Mouse (Mus musculus): ENCODE results near the gene Tmem18. TPM values are rescaled to one million over a fixed set of nuclear protein-coding genes. Genes with fewer than 3 reads are reported as not detected.

Gene Tmem18
- 15.3 and 15.6 TPM in 2 replicates for polyA plus RNA-seq (2016; fragmentation: Nextera tagmentation; extraction: Ambion mirVana)

- peaks cover 12% of the 10 kb centered on the region for H3K4me1 ChIP-seq
- under 1% methylated on average over 35 of the region's 35 CpGs for WGBS
Measured at GRCm38 (mm10) chr12:30584356-30584740, at the start of gene Tmem18. Gene Tmem18 (plus strand): TSS chr12:30584426.

DNA sequence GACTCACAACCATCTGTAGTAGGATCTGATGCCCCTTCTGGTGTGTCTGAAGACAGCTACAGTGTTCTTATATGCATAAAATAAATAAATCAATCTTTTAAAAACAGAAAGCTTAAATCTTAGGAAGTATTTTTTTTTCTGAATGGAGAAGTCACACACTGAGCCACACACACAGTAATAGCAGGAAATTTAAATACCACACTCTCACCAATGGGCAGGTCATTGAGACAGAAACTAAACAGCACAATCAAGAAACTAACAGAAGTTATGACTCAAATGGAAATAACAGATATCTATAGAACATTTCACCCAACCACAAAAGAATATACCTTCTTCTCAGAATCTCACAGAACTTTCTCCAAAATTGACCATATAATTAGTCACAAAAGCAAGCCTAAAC is 26.9 kb upstream of the Tmem18 start:
- DNase-seq (ENCODE audit: low spot score): no peak

More at GRCm38 (mm10) chr12:30584356-30584740, at the start of gene Tmem18:
- H3K36me3 ChIP-seq: peaks cover 25% of the 10 kb centered on the region
- peak within 1 kb of the TSS; percentile 86 for H3K27ac ChIP-seq
- H3K27me3 ChIP-seq (ENCODE audit: insufficient read depth, poor library complexity, severe bottlenecking): no peaks in the 10 kb centered on the region
- no peaks in the 10 kb centered on the region for H3K9me3 ChIP-seq
- peak within 1 kb of the TSS; percentile 66 for H3K4me3 ChIP-seq
- peak; percentile 93 for DNase-seq (ENCODE audit: low spot score)

GRCm38 (mm10) chr12:30561411-30561810 is 22.8 kb upstream of the Tmem18 start:
- Histone ChIP-seq H3K27me3 (ENCODE audit: insufficient read depth, poor library complexity, severe bottlenecking) (no peaks in the 10 kb centered on the region), H3K4me1 (no peaks in the 10 kb centered on the region), H3K4me3 (no peak overlapping the region), H3K36me3 (no peaks in the 10 kb centered on the region), H3K27ac (no peak overlapping the region; the same call in 1 of the 2 replicates), H3K9me3 (no peaks in the 10 kb centered on the region)
- DNase-seq (ENCODE audit: low spot score): no peak
- WGBS: 23% methylated on average over 11 of the region's 11 CpGs

More for the DNA sequence above, 26.9 kb upstream of the Tmem18 start:
- H3K27me3 ChIP-seq (ENCODE audit: insufficient read depth, poor library complexity, severe bottlenecking): no peaks in the 10 kb centered on the region
- H3K27ac ChIP-seq: no peak overlapping the region
- H3K4me1 ChIP-seq: no peaks in the 10 kb centered on the region
- H3K36me3 ChIP-seq: no peaks in the 10 kb centered on the region
- no peaks in the 10 kb centered on the region for H3K9me3 ChIP-seq
- H3K4me3 ChIP-seq: no peak overlapping the region

DNA sequence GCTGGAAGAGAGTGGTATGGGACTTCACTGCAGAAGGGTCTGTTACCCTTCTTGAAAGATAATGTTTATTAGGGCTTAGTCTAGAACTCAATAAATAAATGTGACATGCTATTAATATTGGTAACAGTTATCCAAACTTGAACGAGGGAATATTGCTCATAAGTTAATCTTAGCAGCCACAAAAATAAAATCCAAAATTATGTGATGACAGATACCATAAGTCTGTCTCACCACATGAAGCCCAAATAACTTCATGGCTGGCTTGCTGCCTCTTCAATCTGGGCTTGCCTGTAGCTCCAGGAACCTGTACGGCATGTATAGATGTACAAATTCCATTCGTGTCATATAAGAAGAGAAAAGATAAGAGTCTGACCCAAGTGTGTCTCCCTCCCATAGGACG is 12.2 kb upstream of the Tmem18 start:
- no peak for DNase-seq (ENCODE audit: low spot score)
- no peak overlapping the region for H3K4me3 ChIP-seq
- H3K36me3 ChIP-seq: no peaks in the 10 kb centered on the region
- no peaks in the 10 kb centered on the region for H3K4me1 ChIP-seq
- H3K27ac ChIP-seq: no peak overlapping the region
- no peaks in the 10 kb centered on the region for H3K27me3 ChIP-seq (ENCODE audit: insufficient read depth, poor library complexity, severe bottlenecking)
- WGBS: 73% methylated on average over 4 of the region's 4 CpGs
- H3K9me3 ChIP-seq: no peaks in the 10 kb centered on the region

GRCm38 (mm10) chr12:30575952-30576351 is 8.3 kb upstream of the Tmem18 start:
- Histone ChIP-seq H3K4me3 (no peak overlapping the region), H3K9me3 (no peaks in the 10 kb centered on the region), H3K4me1 (no peaks in the 10 kb centered on the region), H3K36me3 (no peaks in the 10 kb centered on the region), H3K27me3 (ENCODE audit: insufficient read depth, poor library complexity, severe bottlenecking) (no peaks in the 10 kb centered on the region), H3K27ac (no peak overlapping the region)
- WGBS: 81% methylated on average over 3 of the region's 3 CpGs
- DNase-seq (ENCODE audit: low spot score): no peak

- DNase-seq (ENCODE audit: low spot score): no peak
- Histone ChIP-seq H3K4me3 (no peak overlapping the region), H3K27me3 (ENCODE audit: insufficient read depth, poor library complexity, severe bottlenecking) (no peaks in the 10 kb centered on the region), H3K9me3 (no peaks in the 10 kb centered on the region), H3K4me1 (no peaks in the 10 kb centered on the region), H3K27ac (no peak overlapping the region), H3K36me3 (no peaks in the 10 kb centered on the region)
- 16% methylated on average over 5 of the region's 5 CpGs for WGBS
Measured at GRCm38 (mm10) chr12:30578019-30578418, 6.2 kb upstream of the Tmem18 start.

DNA sequence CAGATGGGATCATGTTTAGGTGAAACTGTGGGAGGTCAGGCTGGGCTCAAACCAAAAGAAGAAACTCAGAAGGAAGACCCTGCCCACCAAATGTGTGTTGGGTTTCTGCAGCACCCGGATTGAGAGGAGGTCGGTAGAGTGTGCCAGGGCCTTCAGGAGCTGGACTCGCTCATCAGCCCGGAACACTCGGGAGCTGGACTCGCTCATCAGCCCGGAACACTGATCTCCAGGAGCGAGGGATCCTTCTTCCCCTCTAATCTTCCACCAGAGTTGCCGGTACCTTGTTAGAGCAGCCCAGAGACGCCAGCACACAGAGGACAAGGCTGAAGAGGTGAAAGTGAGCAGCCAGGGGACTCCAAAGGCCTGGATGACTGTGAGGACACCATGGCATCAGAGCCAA is 2.9 kb upstream of the Tmem18 start:
- no peaks in the 10 kb centered on the region for H3K9me3 ChIP-seq
- H3K27ac ChIP-seq: no peak overlapping the region
- H3K4me3 ChIP-seq: no peak overlapping the region
- no peaks in the 10 kb centered on the region for H3K27me3 ChIP-seq (ENCODE audit: insufficient read depth, poor library complexity, severe bottlenecking)
- no peak for DNase-seq (ENCODE audit: low spot score)
- 79% methylated on average over 10 of the region's 10 CpGs for WGBS
- peaks cover 12% of the 10 kb centered on the region for H3K4me1 ChIP-seq
- H3K36me3 ChIP-seq: no peaks in the 10 kb centered on the region

DNA sequence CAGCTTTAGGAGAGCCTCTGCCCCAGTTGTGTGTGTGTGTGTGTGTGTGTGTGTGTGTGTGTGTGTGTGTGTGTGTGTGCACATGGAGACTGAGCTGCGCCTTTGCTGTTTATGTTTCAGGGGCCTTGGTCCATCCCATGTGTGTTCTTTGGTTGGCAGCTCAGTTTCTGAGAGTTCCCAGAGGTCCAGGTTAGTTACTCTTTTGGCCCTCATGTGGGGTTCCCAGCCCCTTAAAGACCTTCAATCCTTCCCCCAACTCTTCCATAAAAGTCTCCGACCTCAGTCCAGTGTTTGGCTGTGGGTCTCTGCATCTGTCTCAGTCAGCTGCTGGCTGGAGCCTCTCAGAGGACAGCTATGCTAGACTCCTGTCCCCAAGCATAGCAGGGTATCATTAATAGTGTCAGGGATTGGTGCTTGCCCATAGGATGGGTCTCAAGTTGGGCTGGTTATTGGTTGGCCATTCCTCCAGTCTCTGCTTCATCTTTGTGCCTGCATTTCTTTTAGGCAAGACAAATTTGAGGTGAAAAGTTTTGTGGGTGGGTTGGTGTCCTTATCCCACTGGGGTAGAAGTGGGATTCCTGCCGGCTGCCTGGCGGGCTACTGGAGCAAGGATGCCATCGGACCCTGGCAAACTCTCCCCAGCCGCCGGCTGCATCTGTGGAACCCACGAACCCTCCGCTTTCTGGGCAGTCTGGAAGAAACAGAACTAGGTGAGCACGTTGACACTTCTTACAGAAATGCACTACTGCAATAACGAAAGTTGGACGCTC is 455 bp upstream of the Tmem18 start:
- no peaks in the 10 kb centered on the region for H3K27me3 ChIP-seq (ENCODE audit: insufficient read depth, poor library complexity, severe bottlenecking)
- no peak for DNase-seq (ENCODE audit: low spot score)
- no peaks in the 10 kb centered on the region for H3K9me3 ChIP-seq
- peak overlapping the region; percentile 66 for H3K4me3 ChIP-seq
- 15% methylated on average over 12 of the region's 12 CpGs for WGBS
- peaks cover 12% of the 10 kb centered on the region for H3K4me1 ChIP-seq
- H3K27ac ChIP-seq: peak overlapping the region; percentile 86
- peaks cover 19% of the 10 kb centered on the region for H3K36me3 ChIP-seq

DNA sequence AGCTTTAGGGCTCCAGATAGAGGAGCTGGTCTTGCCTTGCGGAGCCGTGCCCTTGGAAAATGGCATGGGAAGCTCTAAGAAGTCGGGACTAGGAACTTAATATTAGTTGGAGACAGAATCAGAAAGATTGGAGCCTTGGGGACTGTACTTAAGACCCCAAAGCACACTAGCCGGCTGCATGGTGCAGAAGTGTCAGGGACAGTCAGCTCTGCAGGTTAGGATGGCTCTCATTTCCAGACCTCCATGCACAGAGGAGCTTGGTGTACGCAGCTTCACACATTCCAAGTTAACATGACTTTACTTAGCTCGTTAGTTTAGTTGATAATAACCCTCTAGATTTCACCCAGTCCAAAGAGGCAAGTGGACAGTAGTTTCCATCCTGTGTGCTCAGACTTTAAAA is 637 bp downstream of the Tmem18 start:
- Histone ChIP-seq H3K4me1 (peaks cover 12% of the 10 kb centered on the region), H3K27me3 (ENCODE audit: insufficient read depth, poor library complexity, severe bottlenecking) (no peaks in the 10 kb centered on the region), H3K9me3 (no peaks in the 10 kb centered on the region), H3K27ac (peak overlapping the region; percentile 86), H3K36me3 (peaks cover 27% of the 10 kb centered on the region), H3K4me3 (peak overlapping the region; percentile 66)
- 11% methylated on average over 6 of the region's 6 CpGs for WGBS
- no peak for DNase-seq (ENCODE audit: low spot score)

DNA sequence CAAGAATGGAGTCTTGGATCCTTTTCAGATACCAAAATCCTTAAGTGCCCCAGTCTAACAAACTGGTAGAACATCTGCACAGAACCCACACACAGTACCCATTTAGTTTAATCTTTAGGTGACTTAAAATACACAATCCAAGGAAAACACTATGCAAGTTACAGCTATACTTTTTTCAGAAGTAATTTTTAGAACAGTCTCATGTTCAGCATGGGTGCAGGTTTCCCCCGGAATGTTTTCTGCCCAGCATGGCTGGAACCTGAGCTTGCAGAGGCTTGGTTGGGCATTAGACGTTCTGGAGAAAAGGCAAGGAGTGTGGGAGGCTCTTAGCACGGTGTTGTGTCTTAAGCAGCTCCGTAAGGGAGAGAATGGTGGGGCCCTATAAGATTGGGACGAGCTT is 7.6 kb downstream of the Tmem18 start:
- H3K4me1 ChIP-seq: no peaks in the 10 kb centered on the region
- 83% methylated on average over 5 of the region's 5 CpGs for WGBS
- no peak overlapping the region for H3K4me3 ChIP-seq
- DNase-seq (ENCODE audit: low spot score): no peak
- H3K9me3 ChIP-seq: no peaks in the 10 kb centered on the region
- H3K27me3 ChIP-seq (ENCODE audit: insufficient read depth, poor library complexity, severe bottlenecking): no peaks in the 10 kb centered on the region
- H3K36me3 ChIP-seq: peaks cover 36% of the 10 kb centered on the region
- no peak overlapping the region for H3K27ac ChIP-seq

DNA sequence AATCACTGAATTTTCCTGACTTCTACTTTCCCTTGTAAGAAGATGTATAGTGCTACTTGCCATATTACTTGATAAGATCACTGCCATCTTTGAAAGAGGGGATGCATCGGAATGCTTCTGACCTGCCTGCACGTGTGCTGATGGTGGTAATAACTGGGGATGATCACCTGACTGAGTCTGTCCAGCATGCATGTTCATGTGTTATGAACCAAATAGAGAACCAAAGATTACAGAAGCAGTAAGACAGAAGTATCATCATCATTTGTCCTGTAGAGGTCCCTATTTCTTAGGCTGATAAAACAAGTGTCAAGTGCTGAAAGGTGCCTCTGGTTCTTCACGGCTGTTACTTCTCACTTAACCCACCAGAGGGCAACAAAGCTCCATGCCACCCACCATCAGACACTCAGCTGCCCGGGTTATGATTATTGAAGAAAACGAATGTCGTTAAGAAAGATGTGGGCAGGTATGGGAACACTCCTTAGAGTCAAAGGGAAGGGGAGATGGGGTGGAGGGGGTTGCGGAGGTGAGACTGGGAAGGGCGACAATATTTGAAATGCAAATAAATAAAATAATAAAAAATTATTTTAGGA is 12.7 kb downstream of the Tmem18 start:
- no peaks in the 10 kb centered on the region for H3K4me1 ChIP-seq
- H3K27ac ChIP-seq: no peak overlapping the region
- H3K9me3 ChIP-seq: no peaks in the 10 kb centered on the region
- H3K4me3 ChIP-seq: no peak overlapping the region
- peaks cover 4% of the 10 kb centered on the region; the same call in 1 of the 2 replicates for H3K36me3 ChIP-seq
- peaks cover 4% of the 10 kb centered on the region; the same call in 1 of the 2 replicates for H3K27me3 ChIP-seq (ENCODE audit: insufficient read depth, poor library complexity, severe bottlenecking)
- 40% methylated on average over 8 of the region's 8 CpGs for WGBS
- DNase-seq (ENCODE audit: low spot score): no peak

DNA sequence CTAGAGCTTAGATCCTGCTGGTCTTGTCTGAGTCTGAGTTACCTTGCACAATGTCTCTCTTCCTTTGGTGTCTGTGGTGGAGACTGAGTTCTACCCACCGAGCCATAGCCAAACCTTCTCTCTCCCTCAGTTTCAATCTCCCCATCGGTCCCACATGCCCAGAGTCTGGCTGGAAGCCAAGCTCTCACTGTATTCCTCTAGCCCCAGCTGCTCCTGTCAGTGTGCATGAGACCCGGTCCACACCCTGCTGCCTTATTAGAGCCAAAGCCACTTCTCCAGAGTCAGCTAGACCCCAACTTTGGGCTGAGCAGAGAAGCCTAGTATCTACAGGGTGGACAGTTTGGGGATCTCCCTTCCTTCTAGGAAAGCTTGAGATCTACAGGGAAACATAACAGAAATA is 14.7 kb downstream of the Tmem18 start:
- no peak overlapping the region for H3K27ac ChIP-seq
- H3K36me3 ChIP-seq: no peaks in the 10 kb centered on the region
- no peaks in the 10 kb centered on the region for H3K9me3 ChIP-seq
- no peak for DNase-seq (ENCODE audit: low spot score)
- H3K4me1 ChIP-seq: no peaks in the 10 kb centered on the region
- no peak overlapping the region for H3K4me3 ChIP-seq
- peaks cover 8% of the 10 kb centered on the region for H3K27me3 ChIP-seq (ENCODE audit: insufficient read depth, poor library complexity, severe bottlenecking)
- 67% methylated on average over 3 of the region's 3 CpGs for WGBS

DNA sequence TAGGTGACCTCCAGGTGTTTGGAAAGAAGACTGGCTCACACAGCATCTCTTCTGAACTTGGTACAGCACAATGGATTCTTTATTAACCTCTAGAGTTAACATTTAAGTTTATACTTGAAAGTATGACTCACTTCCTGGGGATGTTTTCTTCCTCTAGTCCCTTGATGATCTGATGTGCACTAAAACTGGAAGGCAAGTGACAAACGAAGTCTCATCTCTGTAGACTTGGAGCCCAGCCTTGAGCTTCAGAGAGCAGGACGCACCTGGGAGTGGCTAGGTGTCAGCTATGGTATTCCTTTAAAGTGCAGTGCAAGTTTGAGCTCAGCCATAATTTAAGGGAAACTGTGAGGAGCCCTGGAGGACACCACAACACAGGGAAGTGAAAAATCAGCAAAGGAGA is 15.2 kb downstream of the Tmem18 start:
- Histone ChIP-seq H3K36me3 (no peaks in the 10 kb centered on the region), H3K27ac (no peak overlapping the region), H3K9me3 (no peaks in the 10 kb centered on the region), H3K4me1 (no peaks in the 10 kb centered on the region), H3K27me3 (ENCODE audit: insufficient read depth, poor library complexity, severe bottlenecking) (peaks cover 8% of the 10 kb centered on the region), H3K4me3 (no peak overlapping the region)
- 62% methylated on average over 2 of the region's 2 CpGs for WGBS
- no peak for DNase-seq (ENCODE audit: low spot score)

All from heart, embryonic 10.5 days (tissue).